Mouse (Mus musculus) limb, embryonic 12.5 days (tissue): ENCODE measurements at regions not wholly inside any gene's neighbourhood (a gene's known extent, or its start where the extent isn't known, plus 50 kb on each side); places are given as distances from the start of the nearest gene placed in this dataset.

Source experiments
- ATAC-seq: fragments of 200-750 bp; cut with Nextera tagmentation; 2 replicates; pipeline ENCODE4 v1.8.0; 2017; ENCODE audit warnings: low read depth, moderate TSS enrichment; ENCODE audit not compliant: insufficient number of reproducible peaks, insufficient read depth, low FRiP score, low TSS enrichment
- H3K27ac ChIP-seq: fragments of 300-500 bp; sonication (generic); 2 replicates; pipeline ENCODE4 v1.5.1; 2016; ENCODE audit warnings: mild to moderate bottlenecking, moderate library complexity
- H3K27me3 ChIP-seq: fragments of 300-500 bp; sonication (generic); 2 replicates; pipeline ENCODE4 v1.6.1; 2016; ENCODE audit warnings: mild to moderate bottlenecking, moderate library complexity
- H3K36me3 ChIP-seq: fragments of 300-500 bp; sonication (generic); 2 replicates; pipeline ENCODE4 v1.6.1; 2016; ENCODE audit warnings: mild to moderate bottlenecking, moderate library complexity
- H3K4me1 ChIP-seq: fragments of 300-500 bp; sonication (generic); replicated peaks from 2 replicates; pipeline ENCODE4 v1.6.1; 2016
- H3K4me2 ChIP-seq: fragments of 300-500 bp; sonication (generic); 2 replicates; pipeline ENCODE4 v1.6.1; 2016; ENCODE audit warnings: mild to moderate bottlenecking, moderate library complexity
- H3K4me3 ChIP-seq: fragments of 300-500 bp; sonication (generic); replicated peaks from 2 replicates; pipeline ENCODE4 v1.5.1; 2016; ENCODE audit warnings: mild to moderate bottlenecking
- H3K9ac ChIP-seq: fragments of 300-500 bp; sonication (generic); replicated peaks from 2 replicates; pipeline ENCODE4 v1.6.1; 2016; ENCODE audit warnings: mild to moderate bottlenecking, moderate library complexity
- H3K9me3 ChIP-seq: fragments of 300-500 bp; sonication (generic); 2 replicates; pipeline ENCODE4 v1.6.1; 2016; ENCODE audit warnings: mild to moderate bottlenecking, moderate library complexity
- WGBS: fragments of 180-500 bp; shearing (Covaris S2); methylation state at CpG from one replicate; pipeline ENCODE4 v1.1.7; 2016; 5-methylcytosine and 5-hydroxymethylcytosine counted together

GRCm38 (mm10) chr3:149182095-149182494, 191.7 kb upstream of the Adgrl2 start:
- H3K27me3 ChIP-seq = no peaks in the 10 kb centered on the region
- WGBS = 82% methylated on average over 5 of the region's 5 CpGs
- no peak overlapping the region for H3K4me3 ChIP-seq
- no peaks in the 10 kb centered on the region for H3K9me3 ChIP-seq
- H3K4me1 ChIP-seq = peaks cover 10% of the 10 kb centered on the region
- H3K36me3 ChIP-seq = no peaks in the 10 kb centered on the region
- no peak overlapping the region for H3K4me2 ChIP-seq
- no peak overlapping the region for H3K27ac ChIP-seq
- H3K9ac ChIP-seq = no peak overlapping the region
- no peak for ATAC-seq

GRCm38 (mm10) chr3:149180129-149180528, 189.8 kb upstream of the Adgrl2 start:
- no peak overlapping the region for H3K27ac ChIP-seq
- ATAC-seq = no peak
- H3K4me1 ChIP-seq = peaks cover 10% of the 10 kb centered on the region
- H3K4me2 ChIP-seq = 0 out of 2 replicates have a peak overlapping the region, but pooled peaks have one; percentile 28
- H3K27me3 ChIP-seq = no peaks in the 10 kb centered on the region
- no peak overlapping the region for H3K4me3 ChIP-seq
- WGBS = 15% methylated on average over 8 of the region's 8 CpGs
- H3K9ac ChIP-seq = no peak overlapping the region
- H3K9me3 ChIP-seq = no peaks in the 10 kb centered on the region
- no peaks in the 10 kb centered on the region for H3K36me3 ChIP-seq

- H3K27me3 ChIP-seq = no peaks in the 10 kb centered on the region
- 71% methylated on average over 11 of the region's 11 CpGs for WGBS
- no peak overlapping the region for H3K9ac ChIP-seq
- H3K9me3 ChIP-seq = no peaks in the 10 kb centered on the region
- H3K4me2 ChIP-seq = no peak overlapping the region
- no peaks in the 10 kb centered on the region for H3K36me3 ChIP-seq
- no peak overlapping the region for H3K4me3 ChIP-seq
- ATAC-seq = no peak
- no peak overlapping the region for H3K27ac ChIP-seq
- H3K4me1 ChIP-seq = peaks cover 10% of the 10 kb centered on the region
Measured at GRCm38 (mm10) chr3:149179486-149180116, 189.2 kb upstream of the Adgrl2 start.

GRCm38 (mm10) chr3:149178891-149179290, 188.5 kb upstream of the Adgrl2 start:
- Histone ChIP-seq H3K9ac (no peak overlapping the region), H3K9me3 (no peaks in the 10 kb centered on the region), H3K4me2 (no peak overlapping the region), H3K27me3 (no peaks in the 10 kb centered on the region), H3K4me1 (peaks cover 5% of the 10 kb centered on the region), H3K4me3 (no peak overlapping the region), H3K27ac (no peak overlapping the region), H3K36me3 (no peaks in the 10 kb centered on the region)
- no peak for ATAC-seq
- WGBS = 90% methylated on average over 3 of the region's 3 CpGs

GRCm38 (mm10) chr3:149174689-149175390, 184.5 kb upstream of the Adgrl2 start:
- Histone ChIP-seq H3K9ac (no peak overlapping the region), H3K4me3 (no peak overlapping the region), H3K4me2 (no peak overlapping the region), H3K4me1 (no peaks in the 10 kb centered on the region), H3K36me3 (no peaks in the 10 kb centered on the region), H3K27ac (no peak overlapping the region), H3K9me3 (no peaks in the 10 kb centered on the region), H3K27me3 (no peaks in the 10 kb centered on the region)
- WGBS = 69% methylated on average over 11 of the region's 11 CpGs
- no peak for ATAC-seq

GRCm38 (mm10) chr3:149173537-149173936, 183.2 kb upstream of the Adgrl2 start:
- H3K9me3 ChIP-seq = no peaks in the 10 kb centered on the region
- H3K4me3 ChIP-seq = no peak overlapping the region
- H3K36me3 ChIP-seq = no peaks in the 10 kb centered on the region
- H3K27ac ChIP-seq = no peak overlapping the region
- H3K9ac ChIP-seq = no peak overlapping the region
- peak overlapping the region; percentile 28 for H3K4me2 ChIP-seq
- H3K27me3 ChIP-seq = no peaks in the 10 kb centered on the region
- WGBS = 27% methylated on average over 10 of the region's 10 CpGs
- 0 out of 2 replicates have a peak, but pooled peaks cover 2% of the 10 kb centered on the region for H3K4me1 ChIP-seq
- no peak for ATAC-seq

GRCm38 (mm10) chr3:149171766-149172165, 181.4 kb upstream of the Adgrl2 start:
- ATAC-seq = no peak
- WGBS = 72% methylated on average over 4 of the region's 4 CpGs
- Histone ChIP-seq H3K4me1 (0 out of 2 replicates have a peak, but pooled peaks cover 2% of the 10 kb centered on the region), H3K27me3 (no peaks in the 10 kb centered on the region), H3K36me3 (no peaks in the 10 kb centered on the region), H3K9me3 (no peaks in the 10 kb centered on the region), H3K4me2 (no peak overlapping the region), H3K4me3 (no peak overlapping the region), H3K9ac (no peak overlapping the region), H3K27ac (no peak overlapping the region)

GRCm38 (mm10) chr3:149170191-149170590, 179.8 kb upstream of the Adgrl2 start:
- Histone ChIP-seq H3K27me3 (no peaks in the 10 kb centered on the region), H3K9ac (no peak overlapping the region), H3K4me2 (no peak overlapping the region), H3K4me1 (0 out of 2 replicates have a peak, but pooled peaks cover 2% of the 10 kb centered on the region), H3K36me3 (no peaks in the 10 kb centered on the region), H3K4me3 (no peak overlapping the region), H3K27ac (no peak overlapping the region), H3K9me3 (no peaks in the 10 kb centered on the region)
- ATAC-seq = no peak
- 79% methylated on average over 7 of the region's 7 CpGs for WGBS

GRCm38 (mm10) chr3:149169442-149169841, 179.1 kb upstream of the Adgrl2 start:
- no peak overlapping the region for H3K9ac ChIP-seq
- no peaks in the 10 kb centered on the region for H3K27me3 ChIP-seq
- no peak overlapping the region for H3K4me3 ChIP-seq
- H3K9me3 ChIP-seq = no peaks in the 10 kb centered on the region
- H3K27ac ChIP-seq = no peak overlapping the region
- 0 out of 2 replicates have a peak, but pooled peaks cover 2% of the 10 kb centered on the region for H3K4me1 ChIP-seq
- ATAC-seq = no peak
- H3K36me3 ChIP-seq = no peaks in the 10 kb centered on the region
- no peak overlapping the region for H3K4me2 ChIP-seq
- 57% methylated on average over 12 of the region's 12 CpGs for WGBS

- Histone ChIP-seq H3K4me3 (no peak overlapping the region), H3K36me3 (no peaks in the 10 kb centered on the region), H3K27ac (no peak overlapping the region), H3K9ac (no peak overlapping the region), H3K4me2 (no peak overlapping the region), H3K27me3 (no peaks in the 10 kb centered on the region), H3K9me3 (no peaks in the 10 kb centered on the region), H3K4me1 (0 out of 2 replicates have a peak, but pooled peaks cover 2% of the 10 kb centered on the region)
- WGBS = 81% methylated on average over 3 of the region's 3 CpGs
- ATAC-seq = no peak
Measured at GRCm38 (mm10) chr3:149167997-149168396, 177.6 kb upstream of the Adgrl2 start.

GRCm38 (mm10) chr3:149164804-149165203, 174.4 kb upstream of the Adgrl2 start:
- ATAC-seq = no peak
- H3K27ac ChIP-seq = no peak overlapping the region
- H3K4me1 ChIP-seq = 0 out of 2 replicates have a peak, but pooled peaks cover 2% of the 10 kb centered on the region
- H3K36me3 ChIP-seq = no peaks in the 10 kb centered on the region
- H3K9ac ChIP-seq = no peak overlapping the region
- no peaks in the 10 kb centered on the region for H3K9me3 ChIP-seq
- no peak overlapping the region for H3K4me2 ChIP-seq
- no peaks in the 10 kb centered on the region for H3K27me3 ChIP-seq
- 74% methylated on average over 4 of the region's 4 CpGs for WGBS
- H3K4me3 ChIP-seq = no peak overlapping the region
